Mouse (Mus musculus) brain, embryonic 14.5 days (tissue): ENCODE data around the gene Magi2.

ENCODE experiments used
- CTCF ChIP-seq: fragments of 200-500 bp; IDR thresholded peaks from 2 replicates; pipeline ENCODE4 v1.5.1; 2012; ENCODE audit warnings: inconsistent platforms, mild to moderate bottlenecking, moderate library complexity, borderline replicate concordance; ENCODE audit not compliant: insufficient read depth, insufficient read length; ENCODE audit errors: extremely low read depth
- POLR2A ChIP-seq: fragments of 200-500 bp; IDR thresholded peaks from 2 replicates; pipeline ENCODE4 v1.6.1; 2012; ENCODE audit warnings: mild to moderate bottlenecking, inconsistent platforms, borderline replicate concordance; ENCODE audit not compliant: poor library complexity, insufficient read depth, insufficient read length, severe bottlenecking; ENCODE audit errors: extremely low read depth

- no peak for TF ChIP-seq CTCF
- TF ChIP-seq POLR2A: no peak
Observed at GRCm38 (mm10) chr5:19803052-19803769, 576.4 kb downstream of the Magi2 start.
